Mouse (Mus musculus): ENCODE data around the gene D630003M21Rik.

GRCm38 (mm10) chr2:158178139-158178538, 50.9 kb downstream of the D630003M21Rik start:
- TF ChIP-seq CTCF (IDR thresholded peaks at IDR 0.05; ENCODE audit: low read depth) (no peak), EP300 (IDR thresholded peaks at IDR 0.05; ENCODE audit: low read depth) (no peak)
